Mouse (Mus musculus) heart, adult 2 months (tissue): ENCODE measurements around the gene Col25a1. TPM values are rescaled to one million over a fixed set of nuclear protein-coding genes. Genes with fewer than 3 reads are reported as not detected.

Experiments used
- DNase-seq, 2 experiments: peaks; one replicate each; pipeline ENCODE4 v3.0.0; 2021
- H3K27ac ChIP-seq: fragments of 200-600 bp; 2 replicates; pipeline ENCODE4 v1.8.1; 2022
- H3K27me3 ChIP-seq: fragments of 200-500 bp; 2 replicates; pipeline ENCODE4 v1.6.1; 2012; ENCODE audit warnings: mild to moderate bottlenecking, low read length, inconsistent platforms, mixed read lengths; ENCODE audit not compliant: control insufficient read depth, insufficient read depth
- H3K36me3 ChIP-seq: fragments of 200-500 bp; 2 replicates; pipeline ENCODE4 v1.6.1; 2012; ENCODE audit warnings: low read length, inconsistent platforms; ENCODE audit not compliant: control insufficient read depth, insufficient read depth
- H3K4me1 ChIP-seq: fragments of 200-500 bp; 2 replicates; pipeline ENCODE4 v1.6.1; 2011; ENCODE audit warnings: low read length; ENCODE audit not compliant: control insufficient read depth, insufficient read depth
- H3K4me3 ChIP-seq: fragments of 200-600 bp; 2 replicates; pipeline ENCODE4 v1.8.1; 2022
- H3K79me2 ChIP-seq: fragments of 200-500 bp; replicated peaks from 2 replicates; pipeline ENCODE4 v1.6.1; 2012; ENCODE audit warnings: mild to moderate bottlenecking, inconsistent platforms, low read length, moderate library complexity, mixed read lengths; ENCODE audit not compliant: control insufficient read depth, insufficient read depth
- H3K9ac ChIP-seq: fragments of 200-500 bp; 2 replicates; pipeline ENCODE4 v1.6.1; 2012; ENCODE audit warnings: low read depth, mild to moderate bottlenecking, control low read depth, inconsistent platforms, low read length, mixed read lengths
- CTCF ChIP-seq: fragments of 200-600 bp; IDR thresholded peaks from 2 replicates; pipeline ENCODE4 v1.8.1; 2022; ENCODE audit warnings: antibody characterized with exemption, mild to moderate bottlenecking, moderate library complexity
- EP300 ChIP-seq: fragments of 200-500 bp; IDR thresholded peaks from 2 replicates; pipeline ENCODE4 v1.6.1; 2011; ENCODE audit warnings: low read depth, low read length, control low read depth; ENCODE audit not compliant: insufficient read depth
- POLR2A ChIP-seq: fragments of 200-500 bp; IDR thresholded peaks from 2 replicates; pipeline ENCODE4 v1.6.1; 2011; ENCODE audit warnings: mild to moderate bottlenecking, low read depth, low read length, control low read depth; ENCODE audit not compliant: insufficient read depth
- WGBS: fragments of 180-500 bp; shearing (Covaris S2); methylation state at CpG from one replicate; pipeline ENCODE4 v1.1.7; 2018; 5-methylcytosine and 5-hydroxymethylcytosine counted together
- intact Hi-C: fragments of 180-260 bp; cut with DNase I; formaldehyde crosslinking; loops from one replicate; pipeline ENCODE4 v1.15.1; 2025
- polyA plus RNA-seq: library from polyadenylated mRNA; depleted of rRNA; stranded (reverse); fragments of >200 nt; gene quantifications from 2 replicates; pipeline ENCODE4 v1.2.3, GENCODE M21; 2012
- total RNA-seq, 2 experiments: library from RNA; stranded (reverse); gene quantifications; 2 replicates each; pipeline ENCODE4 v1.2.3; 2021

Gene Col25a1
- total and polyA plus RNA-seq, 3 experiments: 0.10 to 0.39 (median 0.21) TPM

GRCm38 (mm10) chr3:130523019-130523418 lies 391.7 kb downstream of the Col25a1 start:
- 84% methylated on average over 7 of the region's 7 CpGs for WGBS
- no peaks in the 10 kb centered on the region for H3K36me3 ChIP-seq
- H3K4me3 ChIP-seq: no peak overlapping the region
- 0 out of 2 replicates have a peak, but pooled peaks cover 2% of the 10 kb centered on the region for H3K27me3 ChIP-seq
- intact Hi-C loops: no loop called here
- no peak overlapping the region for H3K27ac ChIP-seq
- H3K79me2 ChIP-seq: no peaks in the 10 kb centered on the region
- no peaks in the 10 kb centered on the region for H3K4me1 ChIP-seq
- no peak for DNase-seq
- TF ChIP-seq CTCF (no peak), POLR2A (no peak), EP300 (no peak)
- no peak overlapping the region for H3K9ac ChIP-seq

- Histone ChIP-seq H3K4me1 (no peaks in the 10 kb centered on the region), H3K36me3 (no peaks in the 10 kb centered on the region), H3K79me2 (no peaks in the 10 kb centered on the region), H3K27me3 (no peaks in the 10 kb centered on the region), H3K27ac (no peak overlapping the region), H3K4me3 (no peak overlapping the region), H3K9ac (no peak overlapping the region)
- no peak for DNase-seq
- no peak for TF ChIP-seq CTCF
- no peak for TF ChIP-seq POLR2A
- TF ChIP-seq EP300: no peak
- intact Hi-C loops: no loop called here
- 80% methylated on average over 16 of the region's 16 CpGs for WGBS
These were observed 393.3 kb downstream of the Col25a1 start for GRCm38 (mm10) chr3:130524367-130525137.

- WGBS: 64% methylated on average over 9 of the region's 9 CpGs
- no peaks in the 10 kb centered on the region for H3K79me2 ChIP-seq
- intact Hi-C loops: no loop called here
- no peaks in the 10 kb centered on the region for H3K4me1 ChIP-seq
- no peak overlapping the region for H3K9ac ChIP-seq
- no peak for TF ChIP-seq CTCF
- TF ChIP-seq POLR2A: no peak
- no peak for TF ChIP-seq EP300
- no peak overlapping the region for H3K4me3 ChIP-seq
- no peaks in the 10 kb centered on the region for H3K36me3 ChIP-seq
- H3K27ac ChIP-seq: no peak overlapping the region
- H3K27me3 ChIP-seq: no peaks in the 10 kb centered on the region
- DNase-seq: no peak
These were observed 403.7 kb downstream of the Col25a1 start for GRCm38 (mm10) chr3:130535021-130535420.

- H3K4me3 ChIP-seq: no peak overlapping the region
- no peaks in the 10 kb centered on the region for H3K79me2 ChIP-seq
- H3K4me1 ChIP-seq: no peaks in the 10 kb centered on the region
- no peaks in the 10 kb centered on the region for H3K27me3 ChIP-seq
- no peak overlapping the region for H3K27ac ChIP-seq
- TF ChIP-seq CTCF (no peak), POLR2A (no peak), EP300 (no peak)
- no peaks in the 10 kb centered on the region for H3K36me3 ChIP-seq
- intact Hi-C loops: no loop called here
- DNase-seq: no peak
- 36% methylated on average over 1 of the region's 1 CpGs for WGBS
- no peak overlapping the region for H3K9ac ChIP-seq
These were observed 410.2 kb downstream of the Col25a1 start for GRCm38 (mm10) chr3:130541541-130541940.

- DNase-seq: no peak
- Histone ChIP-seq H3K4me1 (no peaks in the 10 kb centered on the region), H3K27ac (no peak overlapping the region), H3K4me3 (no peak overlapping the region), H3K9ac (no peak overlapping the region), H3K79me2 (no peaks in the 10 kb centered on the region), H3K36me3 (no peaks in the 10 kb centered on the region), H3K27me3 (no peaks in the 10 kb centered on the region)
- TF ChIP-seq POLR2A: no peak
- TF ChIP-seq CTCF: no peak
- TF ChIP-seq EP300: no peak
- 66% methylated on average over 3 of the region's 3 CpGs for WGBS
- intact Hi-C loops: no loop called here
These were observed 414.7 kb downstream of the Col25a1 start for GRCm38 (mm10) chr3:130545995-130546394.

GRCm38 (mm10) chr3:130549066-130549465 lies 417.8 kb downstream of the Col25a1 start:
- no peaks in the 10 kb centered on the region for H3K79me2 ChIP-seq
- no peaks in the 10 kb centered on the region for H3K27me3 ChIP-seq
- DNase-seq: no peak
- no peak overlapping the region for H3K27ac ChIP-seq
- H3K36me3 ChIP-seq: no peaks in the 10 kb centered on the region
- intact Hi-C loops: no loop called here
- no peak overlapping the region for H3K4me3 ChIP-seq
- WGBS: 78% methylated on average over 7 of the region's 7 CpGs
- no peaks in the 10 kb centered on the region for H3K4me1 ChIP-seq
- TF ChIP-seq POLR2A: no peak
- TF ChIP-seq EP300: no peak
- no peak for TF ChIP-seq CTCF
- no peak overlapping the region for H3K9ac ChIP-seq
